Mouse (Mus musculus): ENCODE data around the gene Dcaf6.

DNA sequence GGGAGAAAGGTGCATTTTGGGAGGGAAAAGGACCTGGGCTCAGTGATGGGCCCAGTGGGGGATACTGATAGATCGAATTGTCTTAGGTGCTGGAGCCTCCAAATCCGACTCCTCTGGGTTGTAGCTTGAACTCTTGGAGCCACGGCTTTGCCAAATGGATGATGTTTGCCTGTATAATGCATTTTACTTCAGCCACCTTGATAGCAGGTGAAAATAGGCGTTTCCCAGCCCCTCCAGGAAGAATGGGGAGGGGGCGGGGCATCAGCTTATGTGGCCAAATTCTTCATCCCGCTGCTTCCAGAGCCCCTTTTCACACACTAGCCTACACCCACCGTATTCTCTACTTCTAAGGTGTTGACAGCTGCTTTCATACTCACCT lies 177.3 kb downstream of the Dcaf6 start:
- no peak for TF ChIP-seq HCFC1 (IDR thresholded peaks at IDR 0.05; ENCODE audit: borderline replicate concordance, insufficient read depth, low read length)
- no peak for TF ChIP-seq ZNF384 (IDR thresholded peaks at IDR 0.05; ENCODE audit: low read depth, low read length)

Data from ES-E14 (cell line).